Mouse (Mus musculus) intestine, embryonic 14.5 days (tissue): Measurements from ENCODE around the gene Rabgef1. TPM values are rescaled to one million over a fixed set of nuclear protein-coding genes. Genes with fewer than 3 reads are reported as not detected.

Source experiments
- ATAC-seq: fragments of 200-750 bp; cut with Nextera tagmentation; replicated peaks from 2 replicates; pipeline ENCODE4 v1.8.0; 2017; ENCODE audit warnings: low read depth, moderate number of reproducible peaks, moderate TSS enrichment, moderate library complexity; ENCODE audit not compliant: low FRiP score, low TSS enrichment
- DNase-seq: peaks from one replicate; pipeline ENCODE4 v3.0.0-alpha.2; 2018; ENCODE audit warnings: low spot score
- H3K27ac ChIP-seq: fragments of 300-500 bp; sonication (generic); 2 replicates; pipeline ENCODE4 v1.5.1; 2014; ENCODE audit warnings: low read depth, mild to moderate bottlenecking, control low read depth
- H3K27me3 ChIP-seq: fragments of 300-500 bp; sonication (generic); replicated peaks from 2 replicates; pipeline ENCODE4 v1.6.1; 2014; ENCODE audit warnings: low read length, control low read depth; ENCODE audit not compliant: control insufficient read depth, insufficient read depth
- H3K36me3 ChIP-seq: fragments of 300-500 bp; sonication (generic); 2 replicates; pipeline ENCODE4 v1.6.1; 2014; ENCODE audit warnings: low read length, control low read depth; ENCODE audit not compliant: control insufficient read depth, insufficient read depth
- H3K4me1 ChIP-seq: fragments of 300-500 bp; sonication (generic); replicated peaks from 2 replicates; pipeline ENCODE4 v1.6.1; 2014; ENCODE audit warnings: low read length, control low read depth, mixed read lengths; ENCODE audit not compliant: control insufficient read depth, insufficient read depth
- H3K4me2 ChIP-seq: fragments of 300-500 bp; sonication (generic); 2 replicates; pipeline ENCODE4 v1.6.1; 2014; ENCODE audit warnings: low read length
- H3K4me3 ChIP-seq: fragments of 300-500 bp; sonication (generic); 2 replicates; pipeline ENCODE4 v1.5.1; 2014; ENCODE audit warnings: low read depth, low read length, control low read depth, mixed read lengths
- H3K9ac ChIP-seq: fragments of 300-500 bp; sonication (generic); 2 replicates; pipeline ENCODE4 v1.6.1; 2014; ENCODE audit warnings: mild to moderate bottlenecking, low read length
- H3K9me3 ChIP-seq: fragments of 300-500 bp; sonication (generic); 2 replicates; pipeline ENCODE4 v1.6.1; 2016; ENCODE audit warnings: low read length, control low read depth; ENCODE audit not compliant: control insufficient read depth
- WGBS: fragments of 180-500 bp; shearing (Covaris S2); extraction: QIAGEN DNeasy Blood & Tissue Kit; methylation state at CpG from one replicate; pipeline ENCODE4 v1.1.7; 2014; 5-methylcytosine and 5-hydroxymethylcytosine counted together
- polyA plus RNA-seq: library from polyadenylated mRNA; unstranded; fragments of >200 nt; fragmentation: Nextera tagmentation; extraction: Ambion mirVana; gene quantifications from 2 replicates; pipeline ENCODE4 v1.2.1, GENCODE M21; 2014

Rabgef1 gene
- polyA plus RNA-seq, 1 experiment from 2014 or later = 22.3 TPM

- Histone ChIP-seq H3K27ac (no peak overlapping the region; the same call in 1 of the 2 replicates), H3K27me3 (no peaks in the 10 kb centered on the region), H3K4me1 (peaks cover 9% of the 10 kb centered on the region), H3K4me3 (no peak overlapping the region), H3K36me3 (no peaks in the 10 kb centered on the region), H3K9ac (no peak overlapping the region), H3K4me2 (no peak overlapping the region), H3K9me3 (no peaks in the 10 kb centered on the region)
- 63% methylated on average over 6 of the region's 6 CpGs for WGBS
- DNase-seq (peak; percentile 55), ATAC-seq (no peak; the same call in 1 of the 2 replicates)
Observed at GRCm38 (mm10) chr5:130181740-130182540, 10.3 kb downstream of the Rabgef1 start.

DNA sequence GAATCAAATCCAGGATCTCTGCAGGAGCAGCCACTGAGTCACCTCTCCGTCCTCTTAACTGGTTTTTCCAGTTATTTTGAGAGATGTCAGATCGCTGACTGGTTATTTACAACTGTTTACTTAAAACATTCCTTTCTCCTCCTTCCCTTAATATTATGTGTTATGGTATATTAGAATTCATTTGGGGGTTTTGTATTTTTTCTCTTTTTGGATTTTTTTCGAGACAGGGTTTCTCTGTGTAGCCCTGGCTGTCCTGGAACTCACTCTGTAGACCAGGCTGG lies 10.9 kb downstream of the Rabgef1 start:
- 40% methylated on average over 3 of the region's 3 CpGs for WGBS
- Histone ChIP-seq H3K27ac (no peak overlapping the region), H3K4me3 (no peak overlapping the region)

GRCm38 (mm10) chr5:130184193-130184856 lies 12.7 kb downstream of the Rabgef1 start:
- H3K27ac ChIP-seq = no peak overlapping the region
- H3K36me3 ChIP-seq = peaks cover 7% of the 10 kb centered on the region
- peaks cover 9% of the 10 kb centered on the region for H3K4me1 ChIP-seq
- H3K4me2 ChIP-seq = no peak overlapping the region
- no peak overlapping the region for H3K4me3 ChIP-seq
- WGBS = 86% methylated on average over 9 of the region's 9 CpGs
- H3K9me3 ChIP-seq = no peaks in the 10 kb centered on the region
- H3K27me3 ChIP-seq = no peaks in the 10 kb centered on the region
- DNase-seq = no peak
- ATAC-seq = no peak
- H3K9ac ChIP-seq = no peak overlapping the region

More for the DNA sequence above, 10.9 kb downstream of the Rabgef1 start:
- no peak for DNase-seq
- no peaks in the 10 kb centered on the region for H3K27me3 ChIP-seq
- no peaks in the 10 kb centered on the region for H3K9me3 ChIP-seq
- no peak overlapping the region for H3K4me2 ChIP-seq
- H3K36me3 ChIP-seq = no peaks in the 10 kb centered on the region
- H3K4me1 ChIP-seq = peaks cover 9% of the 10 kb centered on the region
- no peak for ATAC-seq
- H3K9ac ChIP-seq = no peak overlapping the region

DNA sequence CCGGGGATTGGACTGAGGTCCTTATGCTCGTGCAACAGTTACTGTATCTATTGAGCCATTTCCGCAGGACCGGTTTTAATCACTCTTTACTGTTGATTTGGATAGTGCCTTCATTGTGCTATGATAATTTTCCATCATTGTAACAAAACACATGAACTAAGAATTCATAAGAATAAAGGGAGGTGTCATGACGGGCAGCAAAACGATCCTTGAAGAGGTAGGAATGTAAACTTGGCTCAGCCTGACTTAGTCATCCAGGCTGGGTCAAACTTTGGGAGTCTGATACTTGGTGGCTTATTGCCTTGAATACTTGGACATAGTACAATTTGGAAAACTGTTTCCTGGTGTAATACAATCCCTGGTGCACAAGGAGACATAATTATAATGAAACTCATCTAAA lies 13.7 kb downstream of the Rabgef1 start:
- ATAC-seq (no peak), DNase-seq (no peak)
- H3K4me3 ChIP-seq = no peak overlapping the region
- peaks cover 16% of the 10 kb centered on the region for H3K36me3 ChIP-seq
- H3K4me1 ChIP-seq = peaks cover 9% of the 10 kb centered on the region
- no peak overlapping the region for H3K9ac ChIP-seq
- H3K27me3 ChIP-seq = no peaks in the 10 kb centered on the region
- 79% methylated on average over 6 of the region's 6 CpGs for WGBS
- H3K27ac ChIP-seq = no peak overlapping the region
- no peaks in the 10 kb centered on the region for H3K9me3 ChIP-seq
- H3K4me2 ChIP-seq = no peak overlapping the region

DNA sequence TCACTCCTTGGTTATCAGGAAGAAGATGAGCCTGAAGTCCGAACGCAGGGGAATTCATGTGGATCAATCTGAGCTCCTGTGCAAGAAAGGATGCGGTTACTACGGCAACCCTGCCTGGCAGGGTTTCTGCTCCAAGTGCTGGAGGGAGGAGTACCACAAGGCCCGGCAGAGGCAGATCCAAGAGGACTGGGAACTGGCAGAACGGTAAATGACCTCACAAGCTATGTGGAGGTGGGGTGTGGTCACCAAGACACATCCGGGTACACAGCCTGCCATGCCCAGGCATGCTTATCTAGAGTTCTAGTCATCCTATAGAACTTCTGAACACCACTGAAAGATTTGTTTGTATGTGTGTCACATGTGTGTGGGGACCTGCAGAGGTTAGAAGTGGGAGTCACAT lies 15.8 kb downstream of the Rabgef1 start:
- H3K36me3 ChIP-seq = peaks cover 35% of the 10 kb centered on the region
- no peak overlapping the region for H3K27ac ChIP-seq
- WGBS = 68% methylated on average over 7 of the region's 7 CpGs
- DNase-seq (peak; percentile 54), ATAC-seq (no peak)
- H3K4me1 ChIP-seq = peaks cover under 1% of the 10 kb centered on the region; the same call in 1 of the 2 replicates
- H3K4me2 ChIP-seq = no peak overlapping the region
- no peak overlapping the region for H3K9ac ChIP-seq
- H3K9me3 ChIP-seq = no peaks in the 10 kb centered on the region
- H3K4me3 ChIP-seq = no peak overlapping the region
- H3K27me3 ChIP-seq = no peaks in the 10 kb centered on the region

DNA sequence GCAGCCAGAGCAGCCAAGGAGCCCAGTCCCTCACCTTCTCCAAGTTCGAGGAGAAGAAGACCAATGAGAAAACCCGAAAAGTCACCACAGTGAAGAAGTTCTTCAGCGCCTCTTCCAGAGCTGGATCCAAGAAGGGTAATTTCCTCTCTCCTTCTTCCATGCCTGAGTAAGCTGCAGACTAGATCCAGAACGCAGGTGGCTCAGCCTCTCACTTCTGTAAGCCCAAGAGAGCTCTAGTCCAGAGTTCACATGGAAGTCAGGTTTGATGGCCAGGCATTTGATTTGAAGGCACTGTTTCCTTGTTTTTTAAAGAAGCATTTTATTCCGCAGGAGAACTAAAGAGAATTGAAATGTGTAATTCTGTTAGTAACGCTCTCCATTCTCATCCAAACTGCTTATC lies 19.3 kb downstream of the Rabgef1 start:
- H3K27ac ChIP-seq = no peak overlapping the region
- peaks cover 52% of the 10 kb centered on the region for H3K36me3 ChIP-seq
- ATAC-seq (no peak), DNase-seq (no peak)
- WGBS = 95% methylated on average over 6 of the region's 6 CpGs
- H3K9ac ChIP-seq = no peak overlapping the region
- no peak overlapping the region for H3K4me2 ChIP-seq
- H3K27me3 ChIP-seq = no peaks in the 10 kb centered on the region
- no peaks in the 10 kb centered on the region for H3K9me3 ChIP-seq
- no peaks in the 10 kb centered on the region for H3K4me1 ChIP-seq
- no peak overlapping the region for H3K4me3 ChIP-seq

GRCm38 (mm10) chr5:130191865-130192264 lies 20.3 kb downstream of the Rabgef1 start:
- WGBS = 64% methylated on average over 6 of the region's 6 CpGs
- H3K4me3 ChIP-seq = no peak overlapping the region
- no peaks in the 10 kb centered on the region for H3K4me1 ChIP-seq
- no peak overlapping the region for H3K9ac ChIP-seq
- H3K27me3 ChIP-seq = no peaks in the 10 kb centered on the region
- peaks cover 52% of the 10 kb centered on the region for H3K36me3 ChIP-seq
- ATAC-seq (no peak), DNase-seq (no peak)
- no peak overlapping the region for H3K4me2 ChIP-seq
- H3K27ac ChIP-seq = no peak overlapping the region
- H3K9me3 ChIP-seq = no peaks in the 10 kb centered on the region

DNA sequence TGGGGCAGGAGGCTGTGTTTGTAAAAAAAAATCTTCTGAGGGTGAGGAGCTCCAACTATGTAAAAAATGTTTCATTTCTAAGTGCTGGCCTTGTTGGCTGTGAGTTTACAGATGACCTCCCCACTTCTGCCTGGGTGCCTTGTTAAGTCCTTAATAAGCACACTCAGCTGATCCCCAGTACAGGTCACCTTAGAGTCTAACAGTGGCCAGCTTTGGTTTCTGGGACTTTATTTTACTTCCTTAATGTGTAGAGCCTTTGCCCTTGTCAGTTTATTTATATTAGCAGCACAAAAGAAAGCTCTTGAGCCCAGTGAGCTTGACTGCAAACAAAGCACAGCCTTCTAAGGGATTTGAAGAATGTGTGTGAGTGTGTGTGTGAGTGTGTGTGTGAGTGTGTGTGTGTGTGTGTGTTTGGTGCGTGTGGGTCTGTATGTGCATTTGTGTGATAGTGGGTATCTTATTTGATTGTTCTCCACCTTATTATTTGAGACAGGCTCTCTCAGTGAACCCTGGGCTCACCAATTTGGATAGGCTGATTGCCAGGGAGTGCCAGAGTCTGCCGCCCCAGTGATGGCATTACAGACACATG lies 20.9 kb downstream of the Rabgef1 start:
- no peak overlapping the region for H3K4me2 ChIP-seq
- no peaks in the 10 kb centered on the region for H3K4me1 ChIP-seq
- no peaks in the 10 kb centered on the region for H3K27me3 ChIP-seq
- no peak overlapping the region for H3K9ac ChIP-seq
- ATAC-seq = no peak
- DNase-seq = no peak
- WGBS = 71% methylated on average over 2 of the region's 2 CpGs
- H3K27ac ChIP-seq = no peak overlapping the region
- H3K9me3 ChIP-seq = no peaks in the 10 kb centered on the region
- H3K4me3 ChIP-seq = no peak overlapping the region
- peaks cover 53% of the 10 kb centered on the region for H3K36me3 ChIP-seq
